Mouse (Mus musculus): ENCODE data around the gene BC037034.

DNA sequence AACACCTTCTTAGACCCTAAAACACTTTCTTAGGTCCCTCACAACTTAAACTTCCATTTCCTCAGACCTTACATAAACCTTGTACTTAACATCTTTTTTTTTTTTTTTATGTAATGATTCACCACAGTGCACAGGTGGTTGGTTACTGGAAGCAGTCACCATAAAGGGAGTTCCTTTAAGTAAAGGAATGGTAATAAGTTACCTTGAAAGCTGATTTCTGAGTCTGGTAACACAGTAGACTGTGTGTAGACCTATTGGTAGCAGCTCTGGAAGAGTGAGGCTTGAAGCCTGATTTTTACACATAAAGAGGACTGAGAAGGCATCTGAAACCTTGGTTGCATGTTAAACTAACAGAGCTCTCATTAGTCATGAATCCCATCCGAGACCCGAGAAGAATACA is 44.0 kb downstream of the BC037034 start:
- TF ChIP-seq CTCF (IDR thresholded peaks at IDR 0.05; ENCODE audit: low read depth, low read length) (no peak), GATA1 (IDR thresholded peaks at IDR 0.05; ENCODE audit: borderline replicate concordance, low read length) (no peak), TAL1 (conservative IDR thresholded peaks at IDR 0.05; ENCODE audit: low read depth, low read length) (no peak), GATA2 (IDR thresholded peaks at IDR 0.05; ENCODE audit: borderline replicate concordance, low read depth, low read length) (no peak), POLR2AphosphoS5 (IDR thresholded peaks at IDR 0.05; ENCODE audit: insufficient replicate concordance, low read depth, low read length) (no peak)
